Mouse (Mus musculus): ENCODE results near the gene Tnfsf11. TPM values are rescaled to one million over a fixed set of nuclear protein-coding genes. Genes with fewer than 3 reads are reported as not detected.

The Tnfsf11 gene
- polyA plus RNA-seq (2017; shearing (Covaris generic)): 49.6 TPM

GRCm38 (mm10) chr14:78307286-78308237 is at the start of gene Tnfsf11:
TSS of gene Tnfsf11 (minus strand) at chr14:78308043.

Other genes starting within 250 kb of the Tnfsf11 start
- not detected for gene Fam216b, start 219.0 kb downstream of the Tnfsf11 start, polyA plus RNA-seq (2017; shearing (Covaris generic))
- gene Akap11, start 228.8 kb upstream of the Tnfsf11 start, polyA plus RNA-seq (2017; shearing (Covaris generic)): 18.4 TPM